Mouse (Mus musculus) thymus, adult 2 months (tissue): ENCODE results near the gene Ttn.

ENCODE experiments used
- CTCF ChIP-seq: fragments of 200-500 bp; IDR thresholded peaks from 2 replicates; pipeline ENCODE4 v1.5.1; 2012; ENCODE audit warnings: mild to moderate bottlenecking, control low read depth, low read length, moderate library complexity, borderline replicate concordance; ENCODE audit not compliant: control insufficient read depth, poor library complexity, insufficient read depth; ENCODE audit errors: extremely low read depth
- POLR2A ChIP-seq: fragments of 200-500 bp; IDR thresholded peaks from 2 replicates; pipeline ENCODE4 v1.6.1; 2012; ENCODE audit warnings: mild to moderate bottlenecking, low read length, control low read depth, moderate library complexity; ENCODE audit not compliant: control insufficient read depth, poor library complexity, insufficient read depth; ENCODE audit errors: extremely low read depth

- TF ChIP-seq CTCF: no peak
- TF ChIP-seq POLR2A: no peak
Measured at GRCm38 (mm10) chr2:76654646-76655045, 327.7 kb downstream of the Ttn start.
